Mouse (Mus musculus) G1E (cell line): ENCODE measurements around the gene Myo1d.

ENCODE experiments used
- GATA1 ChIP-seq: IDR thresholded peaks from 2 replicates; pipeline ENCODE4 v1.6.1; 2012; ENCODE audit warnings: borderline replicate concordance, low read length, inconsistent platforms, mixed read lengths
- TAL1 ChIP-seq: conservative IDR thresholded peaks from 2 replicates; pipeline ENCODE4 v1.6.1; 2012; ENCODE audit warnings: low read depth, low read length, inconsistent platforms, mixed read lengths

GRCm38 (mm10) chr11:80790413-80790812 is 10.6 kb upstream of the Myo1d start:
- no peak for TF ChIP-seq GATA1
- TF ChIP-seq TAL1: no peak
